Mouse (Mus musculus) testis, adult 2 months (tissue): ENCODE results near the gene Ppp1r12c. TPM values are rescaled to one million over a fixed set of nuclear protein-coding genes. Genes with fewer than 3 reads are reported as not detected.

Experiments
- H3K27ac ChIP-seq: fragments of 200-500 bp; 2 replicates; pipeline ENCODE4 v1.5.1; 2012; ENCODE audit warnings: low read depth, low read length; ENCODE audit not compliant: control insufficient read depth, insufficient read depth
- H3K27me3 ChIP-seq: fragments of 200-500 bp; 2 replicates; pipeline ENCODE4 v1.6.1; 2012; ENCODE audit warnings: mild to moderate bottlenecking, low read length, moderate library complexity; ENCODE audit not compliant: control insufficient read depth, insufficient read depth
- H3K36me3 ChIP-seq: fragments of 200-500 bp; 2 replicates; pipeline ENCODE4 v1.6.1; 2012; ENCODE audit warnings: mild to moderate bottlenecking, low read length; ENCODE audit not compliant: control insufficient read depth, insufficient read depth
- H3K4me1 ChIP-seq: fragments of 200-500 bp; 2 replicates; pipeline ENCODE4 v1.6.1; 2012; ENCODE audit warnings: low read length; ENCODE audit not compliant: control insufficient read depth, insufficient read depth
- H3K4me3 ChIP-seq: fragments of 200-500 bp; 2 replicates; pipeline ENCODE4 v1.5.1; 2012; ENCODE audit warnings: low read depth, mild to moderate bottlenecking, low read length, moderate library complexity, mixed read lengths; ENCODE audit not compliant: control insufficient read depth
- CTCF ChIP-seq: fragments of 200-500 bp; IDR thresholded peaks from 2 replicates; pipeline ENCODE4 v1.5.1; 2012; ENCODE audit warnings: low read depth, mild to moderate bottlenecking, inconsistent platforms, low read length, moderate library complexity; ENCODE audit not compliant: control insufficient read depth, insufficient read depth, insufficient replicate concordance
- POLR2A ChIP-seq: fragments of 200-500 bp; IDR thresholded peaks from 2 replicates; pipeline ENCODE4 v1.6.1; 2012; ENCODE audit warnings: low read depth, mild to moderate bottlenecking, inconsistent platforms, low read length, moderate library complexity; ENCODE audit not compliant: control insufficient read depth
- polyA plus RNA-seq: library from polyadenylated mRNA; depleted of rRNA; stranded (reverse); fragments of >200 nt; gene quantifications from 2 replicates; pipeline ENCODE4 v1.2.3, GENCODE M21; 2012

Gene Ppp1r12c
- polyA plus RNA-seq, 1 experiment: 51.6 TPM

DNA sequence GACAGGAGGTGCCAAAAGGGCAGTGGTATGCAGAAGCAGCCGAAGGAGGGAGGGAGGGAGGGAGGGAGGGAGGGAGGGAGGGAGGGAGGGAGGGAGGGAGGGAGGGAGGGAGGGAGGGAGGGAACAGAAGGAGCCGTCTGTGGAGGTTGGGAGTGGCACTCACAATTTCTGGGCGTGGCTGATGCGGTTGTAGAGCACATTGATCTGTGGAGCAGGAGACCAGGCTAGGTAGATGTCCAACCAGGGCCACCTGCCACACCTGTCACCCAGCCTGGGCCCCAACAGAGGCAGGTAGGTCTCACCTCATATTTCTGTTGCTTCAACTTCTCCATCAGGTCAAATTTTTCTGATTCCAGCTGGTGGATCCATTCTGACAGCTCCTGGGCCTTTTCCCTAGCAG is 5.7 kb upstream of the Ppp1r12c start:
- TF ChIP-seq CTCF: no peak
- TF ChIP-seq POLR2A: no peak
- Histone ChIP-seq H3K4me3 (no peak overlapping the region), H3K36me3 (no peaks in the 10 kb centered on the region), H3K27ac (no peak overlapping the region), H3K4me1 (peaks cover 16% of the 10 kb centered on the region), H3K27me3 (no peaks in the 10 kb centered on the region)

GRCm38 (mm10) chr7:4504646-4505435 is 3.4 kb upstream of the Ppp1r12c start:
- Histone ChIP-seq H3K4me1 (peaks cover 19% of the 10 kb centered on the region), H3K4me3 (no peak overlapping the region), H3K27ac (no peak overlapping the region), H3K27me3 (no peaks in the 10 kb centered on the region), H3K36me3 (no peaks in the 10 kb centered on the region)
- TF ChIP-seq CTCF: no peak
- no peak for TF ChIP-seq POLR2A

DNA sequence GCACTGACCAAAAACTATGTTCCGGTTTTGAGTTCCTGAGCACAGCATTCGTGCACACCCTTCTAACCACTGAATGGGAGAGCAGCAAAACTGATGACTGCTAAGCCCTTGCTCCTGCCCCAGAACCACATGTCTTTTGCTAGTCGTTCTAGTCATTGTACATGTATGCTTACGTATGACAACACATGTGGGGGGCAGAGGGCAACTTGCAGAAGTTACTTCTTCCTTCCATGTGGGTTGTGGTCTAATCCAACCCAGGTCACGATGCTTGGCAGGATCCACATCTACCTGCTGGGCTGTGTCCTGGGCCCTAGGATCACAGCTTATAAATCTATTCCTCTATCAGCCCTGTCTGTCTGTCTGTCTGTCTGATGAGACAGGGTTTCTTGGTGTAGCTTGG is 2.4 kb upstream of the Ppp1r12c start:
- H3K27ac ChIP-seq: no peak overlapping the region
- peaks cover 21% of the 10 kb centered on the region for H3K4me1 ChIP-seq
- H3K27me3 ChIP-seq: no peaks in the 10 kb centered on the region
- no peak overlapping the region for H3K4me3 ChIP-seq
- no peak for TF ChIP-seq CTCF
- no peak for TF ChIP-seq POLR2A
- no peaks in the 10 kb centered on the region for H3K36me3 ChIP-seq

DNA sequence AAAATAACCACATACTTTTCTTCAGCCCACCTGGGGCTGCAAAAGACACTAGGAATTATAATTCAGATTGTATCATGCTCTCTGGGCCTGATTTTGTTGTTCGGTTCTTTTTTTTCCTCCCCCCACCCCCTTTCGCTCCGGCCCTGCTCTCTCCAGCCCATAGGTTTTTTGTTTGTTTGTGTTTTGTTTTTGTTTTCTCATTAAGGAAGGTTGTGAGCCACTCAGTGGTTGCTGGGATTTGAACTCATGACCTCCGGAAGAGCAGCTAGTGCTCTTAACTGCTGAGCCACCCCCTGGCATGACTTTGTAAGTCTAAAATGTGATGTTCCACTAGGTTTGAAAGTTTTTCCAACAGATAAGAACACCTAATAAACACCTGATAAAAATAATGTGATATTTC is 1.6 kb upstream of the Ppp1r12c start:
- TF ChIP-seq CTCF (no peak), POLR2A (no peak)
- Histone ChIP-seq H3K4me3 (no peak overlapping the region), H3K4me1 (peaks cover 15% of the 10 kb centered on the region), H3K27me3 (no peaks in the 10 kb centered on the region), H3K36me3 (no peaks in the 10 kb centered on the region; the same call in 1 of the 2 replicates), H3K27ac (no peak overlapping the region)

GRCm38 (mm10) chr7:4502421-4503090 is 1.1 kb upstream of the Ppp1r12c start:
- H3K27ac ChIP-seq: no peak overlapping the region

DNA sequence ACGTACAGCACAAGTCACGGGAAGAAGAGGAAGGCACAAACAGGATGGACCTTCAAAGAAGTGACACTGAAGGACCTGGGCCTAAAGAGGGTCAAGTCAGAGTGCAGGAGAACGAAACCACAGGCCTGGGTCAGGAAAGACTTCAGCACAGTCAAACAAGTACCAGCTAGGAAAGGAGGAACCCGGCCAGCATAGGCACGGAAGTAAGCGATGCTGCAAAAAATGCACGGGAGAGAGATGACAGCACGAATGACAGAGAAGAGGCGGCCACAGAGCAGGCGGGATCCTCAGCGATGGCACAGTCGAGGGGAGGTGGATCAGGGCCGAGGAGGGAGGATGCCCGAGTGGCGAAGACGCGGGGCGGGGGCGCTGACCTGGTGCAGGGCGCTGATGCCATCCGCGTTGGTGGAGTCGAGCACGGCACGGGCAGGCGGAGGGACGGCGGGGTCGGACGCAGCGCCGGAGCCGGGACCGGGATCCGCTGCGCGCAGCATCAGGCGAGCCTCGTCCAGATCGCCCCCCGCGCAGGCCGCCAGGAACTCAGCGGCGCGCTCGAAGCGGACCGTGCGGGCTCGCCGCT is 498 bp downstream of the Ppp1r12c start:
- Histone ChIP-seq H3K4me1 (peaks cover 18% of the 10 kb centered on the region), H3K4me3 (peak overlapping the region; percentile 90), H3K27me3 (no peaks in the 10 kb centered on the region), H3K36me3 (no peaks in the 10 kb centered on the region; the same call in none of the 2 replicates), H3K27ac (peak overlapping the region; percentile 54)
- TF ChIP-seq CTCF (no peak), POLR2A (no peak)

More at GRCm38 (mm10) chr7:4502421-4503090, 1.1 kb upstream of the Ppp1r12c start:
- Histone ChIP-seq H3K4me1 (peaks cover 15% of the 10 kb centered on the region), H3K4me3 (peak overlapping the region; percentile 90), H3K36me3 (no peaks in the 10 kb centered on the region; the same call in 1 of the 2 replicates), H3K27me3 (no peaks in the 10 kb centered on the region)
- TF ChIP-seq POLR2A: no peak

GRCm38 (mm10) chr7:4499034-4499433 is 2.4 kb downstream of the Ppp1r12c start:
- TF ChIP-seq CTCF (no peak), POLR2A (no peak)
- H3K4me1 ChIP-seq: peaks cover 18% of the 10 kb centered on the region
- no peaks in the 10 kb centered on the region; the same call in none of the 2 replicates for H3K36me3 ChIP-seq
- H3K27me3 ChIP-seq: no peaks in the 10 kb centered on the region
- no peak overlapping the region for H3K4me3 ChIP-seq
- peak overlapping the region; percentile 23 for H3K27ac ChIP-seq
